Mouse (Mus musculus): Measurements from ENCODE around the gene Rnf10.

Rnf10 gene

DNA sequence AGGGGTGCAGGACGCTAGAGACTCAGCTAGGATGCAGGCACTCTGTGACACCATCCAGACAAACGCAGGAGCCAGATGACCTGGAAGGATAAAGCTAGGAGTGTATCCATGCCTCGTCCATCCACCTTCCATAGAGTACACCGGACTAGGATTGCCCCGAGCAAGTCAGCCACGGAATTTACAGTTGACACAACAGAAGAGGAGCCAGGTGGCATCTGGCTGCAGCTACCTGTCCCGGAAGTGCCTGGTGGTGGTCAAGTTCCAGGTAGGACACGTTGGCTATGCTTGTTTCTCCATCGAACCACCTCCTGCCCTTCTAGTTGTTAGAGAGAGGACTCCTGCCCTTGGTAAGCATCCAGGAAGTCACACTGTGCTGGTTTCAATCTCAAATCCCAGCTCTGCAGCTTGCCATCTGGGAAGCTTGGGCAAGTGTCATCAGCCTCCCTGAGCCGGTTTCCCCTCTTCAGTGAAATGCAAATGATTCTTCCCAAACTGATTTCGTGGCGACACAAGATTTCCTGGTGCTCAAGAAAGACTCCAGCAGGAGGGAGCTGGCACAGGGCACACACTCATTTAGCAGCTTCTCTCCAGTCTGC is 78.0 kb downstream of the Rnf10 start:
- DNase-seq (ENCODE audit: low spot score), result no peak

DNA sequence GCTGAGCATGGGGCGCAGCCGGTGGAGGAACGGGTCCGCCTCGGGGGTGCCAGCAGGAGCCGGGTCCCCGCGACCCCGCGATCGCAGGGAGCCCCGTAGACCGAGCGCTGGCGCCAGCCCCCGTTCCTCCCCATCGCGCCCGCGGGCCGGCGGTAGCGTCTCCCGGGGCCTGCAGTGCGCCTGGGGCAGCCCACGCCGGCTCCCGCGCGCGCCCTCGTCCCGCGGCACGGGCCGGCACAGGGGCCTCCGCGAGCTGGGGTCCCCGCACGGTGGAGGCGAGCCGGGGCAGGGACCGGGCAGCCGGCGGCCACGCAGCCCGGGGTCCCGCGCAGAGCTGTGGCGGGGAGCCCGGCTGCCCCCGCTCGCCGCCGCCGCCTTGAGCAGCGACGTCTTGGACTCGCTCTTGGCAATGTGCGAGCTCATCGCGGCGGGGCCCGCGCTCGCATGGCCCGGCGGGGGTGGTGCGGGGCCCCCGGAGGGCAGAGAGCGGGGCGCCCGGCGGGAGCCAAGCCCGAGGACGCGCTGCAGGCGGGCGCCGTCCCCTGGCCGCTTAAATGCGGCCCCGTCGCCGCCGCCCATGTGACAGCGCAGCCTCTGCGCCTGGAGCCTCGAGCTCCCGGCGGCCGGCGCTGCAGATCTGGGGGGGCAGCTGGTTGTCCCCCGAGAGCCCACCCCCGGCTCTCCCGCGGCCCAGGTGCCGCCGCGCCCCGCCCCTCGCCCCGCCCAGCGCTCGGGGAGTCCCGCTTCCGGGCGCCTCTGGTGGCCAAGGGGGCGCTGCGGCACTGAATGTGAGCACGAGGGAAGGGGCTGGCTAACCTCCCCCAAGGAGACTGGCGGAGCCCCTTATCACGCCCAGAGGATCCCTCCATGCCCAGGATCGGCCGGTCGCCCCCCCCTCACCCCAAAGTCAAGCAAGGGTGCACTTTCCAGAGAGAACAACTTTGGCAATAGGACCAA is 78.8 kb downstream of the Rnf10 start, which contains the start of gene Cabp1:
Gene Cabp1, minus strand, starts transcription at position 713 of the 957 bp plus-strand sequence.
- DNase-seq (ENCODE audit: low spot score), result no peak

- no peak for DNase-seq (ENCODE audit: low spot score)
Observed at GRCm38 (mm10) chr5:115193226-115193625, 79.5 kb downstream of the Rnf10 start.

DNA sequence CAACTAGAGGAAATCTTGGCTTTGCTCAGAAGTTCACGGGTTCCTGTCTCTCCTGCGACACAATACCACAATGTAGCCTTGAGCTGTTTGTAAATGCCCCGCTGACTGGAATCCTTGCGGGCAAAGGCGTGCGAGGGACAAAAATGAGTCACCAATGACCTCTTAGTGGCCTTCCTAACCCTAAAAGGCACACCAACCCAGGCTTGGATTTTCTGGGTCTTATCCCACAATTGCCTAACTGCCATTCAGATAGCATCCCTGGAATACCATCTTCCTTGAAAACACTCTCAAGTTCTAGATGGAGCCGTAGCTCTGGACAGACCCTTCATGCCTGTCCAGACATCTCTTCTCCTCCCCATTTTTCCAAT is 79.9 kb downstream of the Rnf10 start:
- DNase-seq (ENCODE audit: low spot score), result no peak

DNA sequence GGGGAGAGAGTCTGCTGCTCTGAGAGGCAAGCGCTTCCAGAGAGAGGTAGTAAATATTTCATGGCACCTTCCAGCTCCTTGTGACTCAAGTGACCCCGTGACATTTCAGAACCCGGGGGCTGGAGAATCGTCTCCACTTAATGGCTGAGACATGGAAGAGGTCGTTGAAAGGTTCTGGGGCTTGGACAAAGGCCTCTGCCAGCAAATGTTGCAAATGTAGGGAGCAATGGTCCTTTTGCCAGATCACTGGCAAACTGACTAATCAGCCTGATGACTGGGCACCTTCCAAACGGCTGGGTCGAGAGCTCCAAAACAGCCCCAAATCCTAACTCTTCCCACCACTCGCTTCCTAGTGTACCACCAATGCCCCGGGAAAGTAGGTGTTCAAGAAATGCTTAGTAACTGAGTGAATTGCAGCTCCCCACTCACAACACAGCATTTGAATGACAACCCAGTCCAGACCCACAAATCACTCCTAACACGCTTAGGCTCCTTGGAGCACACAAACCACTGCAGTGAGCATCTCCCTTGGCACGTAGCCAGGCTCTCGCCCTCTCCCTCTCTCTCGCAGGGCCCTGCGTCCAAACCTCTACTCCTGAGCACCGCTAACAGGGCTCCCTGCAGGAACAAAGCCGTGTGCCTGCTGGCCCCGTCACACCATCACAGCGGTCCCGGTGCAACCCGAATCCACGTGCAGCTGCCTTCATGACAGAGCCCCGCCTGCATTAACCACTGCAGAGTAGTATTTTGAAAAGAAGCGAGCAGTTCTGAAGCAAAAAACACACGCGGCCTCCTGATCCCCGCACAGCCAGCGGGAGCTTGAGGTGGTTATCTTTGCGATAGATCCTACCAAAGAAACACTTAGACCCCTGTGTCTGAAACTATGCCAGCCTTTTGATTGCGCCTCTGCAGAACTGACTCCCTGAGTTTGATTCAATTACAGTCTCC is 80.5 kb downstream of the Rnf10 start:
- no peak for DNase-seq (ENCODE audit: low spot score)
